Mouse (Mus musculus) forebrain, postnatal 0 days (tissue): ENCODE data around the gene Arhgap19. TPM values are rescaled to one million over a fixed set of nuclear protein-coding genes. Genes with fewer than 3 reads are reported as not detected.

Source experiments
- ATAC-seq: fragments of 200-750 bp; cut with Nextera tagmentation; 2 replicates; pipeline ENCODE4 v1.8.0; 2017; ENCODE audit warnings: mild to moderate bottlenecking, moderate library complexity
- DNase-seq: peaks from one replicate; pipeline ENCODE4 v3.0.0-alpha.2; 2015
- H3K27ac ChIP-seq: fragments of 300-500 bp; sonication (generic); 2 replicates; pipeline ENCODE4 v1.5.1; 2014; ENCODE audit warnings: low read depth, mild to moderate bottlenecking, antibody characterized with exemption, low read length, moderate library complexity, mixed read lengths
- H3K27me3 ChIP-seq: fragments of 300-500 bp; sonication (generic); 2 replicates; pipeline ENCODE4 v1.6.1; 2014; ENCODE audit warnings: mild to moderate bottlenecking, low read length, mixed read lengths; ENCODE audit not compliant: insufficient read depth
- H3K36me3 ChIP-seq: fragments of 300-500 bp; sonication (generic); 2 replicates; pipeline ENCODE4 v1.6.1; 2014; ENCODE audit warnings: mild to moderate bottlenecking, moderate library complexity; ENCODE audit not compliant: insufficient read depth
- H3K4me1 ChIP-seq: fragments of 300-500 bp; sonication (generic); 2 replicates; pipeline ENCODE4 v1.6.1; 2014; ENCODE audit warnings: antibody characterized with exemption; ENCODE audit not compliant: insufficient read depth
- H3K4me2 ChIP-seq: fragments of 300-500 bp; sonication (generic); 2 replicates; pipeline ENCODE4 v1.6.1; 2014; ENCODE audit warnings: low read depth, mild to moderate bottlenecking, moderate library complexity
- H3K4me3 ChIP-seq: fragments of 300-500 bp; sonication (generic); 2 replicates; pipeline ENCODE4 v1.5.1; 2014; ENCODE audit warnings: low read depth, low read length, mixed read lengths
- H3K9ac ChIP-seq: fragments of 300-500 bp; sonication (generic); 2 replicates; pipeline ENCODE4 v1.6.1; 2014; ENCODE audit warnings: mild to moderate bottlenecking
- H3K9me3 ChIP-seq: fragments of 300-500 bp; sonication (generic); 2 replicates; pipeline ENCODE4 v1.6.1; 2016; ENCODE audit warnings: low read length
- CTCF ChIP-seq: sonication (generic); IDR thresholded peaks from 2 replicates; pipeline ENCODE4 v1.5.1; 2016; ENCODE audit warnings: antibody characterized with exemption, control low read depth, low read depth
- WGBS: fragments of 180-500 bp; shearing (Covaris S2); extraction: QIAGEN DNeasy Blood & Tissue Kit; methylation state at CpG from one replicate; pipeline ENCODE4 v1.1.7; 2014; 5-methylcytosine and 5-hydroxymethylcytosine counted together
- polyA plus RNA-seq: library from polyadenylated mRNA; unstranded; fragments of >200 nt; fragmentation: Nextera tagmentation; extraction: Ambion mirVana; gene quantifications from 2 replicates; pipeline ENCODE4 v1.2.1, GENCODE M21; 2015
- total RNA-seq: library from RNA; depleted of rRNA; stranded (reverse); fragments of >200 nt; gene quantifications from 2 replicates; pipeline ENCODE4 v1.2.3, GENCODE M21; 2014

The Arhgap19 gene
- total and polyA plus RNA-seq, 2 experiments from 2014 or later = 3.2 to 6.0 TPM

DNA sequence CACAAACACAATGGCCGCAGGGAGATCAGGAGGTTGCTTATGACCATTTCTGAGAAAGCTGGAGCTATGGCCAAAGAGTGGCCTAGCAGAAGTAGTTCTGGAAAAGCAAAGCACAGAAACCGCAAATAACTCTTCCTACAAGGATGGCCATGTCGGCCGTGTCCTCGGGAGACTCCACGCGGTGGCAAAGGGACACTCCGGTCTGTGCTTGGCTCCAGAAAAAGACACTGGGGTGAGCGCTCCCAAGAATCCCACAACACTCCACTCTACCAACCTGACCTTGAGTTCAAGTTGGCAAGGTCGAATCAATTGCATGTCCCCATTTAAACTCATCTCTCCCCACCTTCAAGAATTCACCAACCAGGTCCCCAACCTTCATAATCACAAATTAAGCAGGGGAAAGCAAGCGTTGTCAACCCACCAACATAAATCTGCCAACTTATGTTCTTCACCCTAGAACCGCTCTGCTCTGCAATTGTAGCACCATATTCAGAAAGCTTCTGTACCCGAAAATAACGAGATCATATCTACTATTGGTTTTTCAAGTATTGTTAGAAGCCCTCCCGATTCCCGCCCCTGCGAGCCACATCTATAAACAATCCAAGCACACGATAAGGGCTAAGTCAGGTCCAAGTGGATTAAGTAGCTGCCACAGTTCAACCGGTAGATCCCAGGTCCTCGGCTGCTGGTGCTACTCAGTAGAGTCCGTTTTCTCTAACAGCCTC, 44.7 kb upstream of the Arhgap19 start:
- Histone ChIP-seq H3K4me3 (peak overlapping the region; percentile 77), H3K4me1 (0 out of 2 replicates have a peak, but pooled peaks cover 6% of the 10 kb centered on the region), H3K36me3 (no peaks in the 10 kb centered on the region), H3K27ac (peak overlapping the region; percentile 95), H3K9me3 (no peaks in the 10 kb centered on the region), H3K9ac (peak overlapping the region; percentile 77), H3K4me2 (peak overlapping the region; percentile 91), H3K27me3 (no peaks in the 10 kb centered on the region)
- peak; percentile 14; the same call in 1 of the 2 replicates for TF ChIP-seq CTCF
- ATAC-seq = no peak
- 6% methylated on average over 21 of the region's 21 CpGs for WGBS
- peak; percentile 38 for DNase-seq

DNA sequence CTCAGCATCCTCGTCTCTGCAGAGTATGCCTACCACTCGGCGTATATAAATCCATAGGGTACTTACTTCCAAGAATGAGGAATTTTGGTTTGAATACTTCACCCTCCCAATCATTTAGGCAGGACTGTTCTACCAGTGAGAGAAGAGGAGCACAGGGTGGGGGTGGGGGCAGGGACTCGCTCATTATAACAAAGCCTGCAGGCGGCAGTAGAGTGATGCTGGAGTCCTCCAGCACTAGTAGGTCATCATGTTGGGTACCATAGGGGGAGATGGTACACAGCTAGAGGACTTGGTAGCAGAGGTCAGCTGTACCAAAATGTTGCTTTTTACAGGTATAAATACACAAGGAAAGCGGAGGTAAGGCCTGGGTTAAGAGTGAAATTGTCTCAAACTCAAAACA, 42.5 kb upstream of the Arhgap19 start:
- no peaks in the 10 kb centered on the region for H3K9me3 ChIP-seq
- H3K27me3 ChIP-seq = no peaks in the 10 kb centered on the region
- no peak overlapping the region for H3K27ac ChIP-seq
- ATAC-seq (no peak), DNase-seq (no peak)
- H3K4me1 ChIP-seq = 0 out of 2 replicates have a peak, but pooled peaks cover 6% of the 10 kb centered on the region
- no peak overlapping the region for H3K4me3 ChIP-seq
- H3K36me3 ChIP-seq = no peaks in the 10 kb centered on the region
- H3K9ac ChIP-seq = no peak overlapping the region
- 84% methylated on average over 6 of the region's 6 CpGs for WGBS
- 0 out of 2 replicates have a peak, but pooled peaks have one; percentile 29 for TF ChIP-seq CTCF
- no peak overlapping the region for H3K4me2 ChIP-seq

DNA sequence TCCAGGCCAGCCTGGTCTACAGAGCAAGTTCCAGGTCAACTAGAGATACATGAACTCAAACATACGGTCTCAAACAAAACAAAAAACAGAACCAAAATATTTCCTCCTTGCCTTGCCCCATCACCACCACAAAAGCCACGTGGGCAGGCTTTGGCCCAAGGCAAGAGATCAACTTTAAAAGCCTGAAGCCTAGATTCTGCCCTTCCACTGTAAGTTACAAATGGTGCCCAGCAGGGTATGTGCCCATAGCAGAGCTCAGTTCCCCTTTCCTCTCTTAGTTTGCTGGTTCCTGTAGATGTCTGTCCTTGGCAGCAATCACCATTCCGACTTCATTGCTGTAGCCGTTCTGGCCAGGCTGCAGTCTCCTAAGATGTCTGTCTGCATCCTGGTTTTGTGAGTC, 40.9 kb upstream of the Arhgap19 start:
- no peak overlapping the region for H3K4me3 ChIP-seq
- no peak overlapping the region for H3K9ac ChIP-seq
- 83% methylated on average over 4 of the region's 4 CpGs for WGBS
- no peak for TF ChIP-seq CTCF
- H3K4me2 ChIP-seq = no peak overlapping the region
- no peaks in the 10 kb centered on the region for H3K27me3 ChIP-seq
- H3K4me1 ChIP-seq = 0 out of 2 replicates have a peak, but pooled peaks cover 6% of the 10 kb centered on the region
- ATAC-seq = no peak
- no peaks in the 10 kb centered on the region for H3K9me3 ChIP-seq
- no peak for DNase-seq
- no peaks in the 10 kb centered on the region for H3K36me3 ChIP-seq
- peak overlapping the region; percentile 40; the same call in 1 of the 2 replicates for H3K27ac ChIP-seq

DNA sequence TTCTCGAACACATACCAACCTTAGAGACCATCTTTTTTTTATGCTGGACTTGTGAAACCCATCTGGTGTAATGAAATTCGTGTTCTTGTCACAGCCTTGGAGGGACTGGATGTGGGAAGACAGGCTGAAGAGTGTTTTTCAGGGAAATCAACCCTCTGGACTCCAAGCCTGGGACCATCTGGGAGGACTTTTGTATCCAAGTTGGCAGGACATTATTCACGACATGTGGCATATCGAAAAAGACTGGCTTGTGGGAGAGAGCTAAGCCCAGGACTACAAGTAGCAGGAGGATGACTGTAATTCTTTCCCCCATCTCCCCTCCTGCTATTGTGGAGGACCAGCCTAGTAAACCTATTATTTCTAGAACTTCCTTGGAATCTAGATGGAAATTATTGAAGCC, 40.3 kb upstream of the Arhgap19 start:
- H3K36me3 ChIP-seq = no peaks in the 10 kb centered on the region
- H3K9me3 ChIP-seq = no peaks in the 10 kb centered on the region
- no peak overlapping the region for H3K4me3 ChIP-seq
- no peak overlapping the region for H3K9ac ChIP-seq
- 0 out of 2 replicates have a peak, but pooled peaks cover 6% of the 10 kb centered on the region for H3K4me1 ChIP-seq
- peak; percentile 69 for ATAC-seq
- H3K27ac ChIP-seq = peak overlapping the region; percentile 40; the same call in 1 of the 2 replicates
- no peak for TF ChIP-seq CTCF
- no peak overlapping the region for H3K4me2 ChIP-seq
- no peaks in the 10 kb centered on the region for H3K27me3 ChIP-seq
- DNase-seq = peak; percentile 67
- WGBS = 52% methylated on average over 4 of the region's 4 CpGs

DNA sequence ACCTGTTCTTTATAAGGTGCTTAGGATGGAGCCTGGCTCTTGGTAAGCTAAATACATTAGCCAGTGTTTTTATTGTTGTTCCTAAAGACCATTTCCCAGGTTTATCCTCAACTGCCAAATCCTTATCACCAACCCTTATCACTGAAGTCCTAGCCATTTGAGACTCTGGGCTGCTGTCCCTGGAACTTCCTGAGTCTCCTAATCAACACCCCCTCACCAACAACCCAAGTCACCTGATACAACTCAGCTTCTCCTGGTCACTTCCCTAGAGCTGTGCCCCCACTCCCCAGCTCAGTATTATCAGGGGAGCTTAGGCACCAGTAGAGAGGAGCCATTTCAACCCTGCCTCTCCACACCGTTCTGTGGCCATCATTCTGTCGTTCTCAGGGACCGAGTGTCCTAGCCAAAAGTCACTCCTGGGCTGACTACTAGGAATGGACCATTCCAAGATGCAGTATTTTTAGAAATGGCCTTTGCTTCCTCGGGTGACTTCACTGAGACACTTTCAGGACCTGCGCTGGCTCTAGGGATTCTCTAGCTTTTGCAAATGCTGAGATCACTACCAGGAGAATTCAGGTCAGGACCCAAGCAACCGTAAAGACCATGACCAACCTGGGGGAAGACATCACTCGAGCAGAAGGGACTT, 39.4 kb upstream of the Arhgap19 start:
- no peaks in the 10 kb centered on the region for H3K27me3 ChIP-seq
- 0 out of 2 replicates have a peak, but pooled peaks cover 3% of the 10 kb centered on the region for H3K4me1 ChIP-seq
- DNase-seq (no peak), ATAC-seq (no peak)
- H3K4me3 ChIP-seq = no peak overlapping the region
- no peak overlapping the region for H3K9ac ChIP-seq
- no peak for TF ChIP-seq CTCF
- WGBS = 84% methylated on average over 7 of the region's 7 CpGs
- H3K27ac ChIP-seq = no peak overlapping the region
- no peaks in the 10 kb centered on the region for H3K36me3 ChIP-seq
- no peaks in the 10 kb centered on the region for H3K9me3 ChIP-seq
- no peak overlapping the region for H3K4me2 ChIP-seq

DNA sequence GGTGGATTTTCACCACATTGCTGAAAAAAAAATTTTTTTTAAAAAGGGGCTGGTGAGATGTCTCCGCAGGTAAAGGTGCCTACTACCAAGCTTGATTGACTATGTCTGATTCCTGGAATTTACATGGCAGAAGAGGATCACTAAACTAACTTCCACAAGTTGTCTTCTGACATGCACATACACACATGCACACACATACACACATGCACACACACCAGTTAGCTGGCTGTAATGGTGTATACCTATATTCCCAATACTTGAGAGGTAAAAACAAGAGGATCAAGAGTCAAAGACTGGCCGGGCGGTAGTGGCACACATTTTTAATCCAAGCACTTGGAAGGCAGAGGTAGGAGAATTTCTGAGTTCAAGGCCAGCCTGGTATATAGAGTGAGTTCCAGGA, 37.8 kb upstream of the Arhgap19 start:
- no peak for ATAC-seq
- Histone ChIP-seq H3K36me3 (no peaks in the 10 kb centered on the region), H3K9me3 (no peaks in the 10 kb centered on the region), H3K4me3 (no peak overlapping the region), H3K4me1 (peaks cover 8% of the 10 kb centered on the region), H3K27me3 (no peaks in the 10 kb centered on the region), H3K9ac (no peak overlapping the region), H3K4me2 (no peak overlapping the region), H3K27ac (no peak overlapping the region)
- DNase-seq = no peak
- no peak for TF ChIP-seq CTCF
- WGBS = 91% methylated on average over 3 of the region's 3 CpGs

DNA sequence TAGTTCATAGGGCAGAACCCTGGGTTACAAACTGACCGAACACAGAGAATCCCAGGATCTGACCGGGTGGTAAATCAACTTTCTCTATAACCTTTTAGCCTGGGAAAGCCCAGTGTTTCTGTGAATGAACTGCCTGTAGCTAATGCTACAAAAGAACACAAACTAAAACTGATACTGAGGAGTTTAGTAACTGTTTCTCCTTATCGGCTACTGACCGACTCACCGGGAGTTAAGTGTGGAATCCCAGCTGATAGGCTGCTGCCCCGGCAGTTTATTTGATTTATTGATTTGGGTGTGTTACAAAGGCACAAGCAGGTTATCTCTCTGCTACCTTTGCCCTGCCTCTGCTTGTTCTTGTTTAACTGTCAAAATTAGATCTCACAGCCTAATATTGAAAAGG, 37.0 kb upstream of the Arhgap19 start:
- Histone ChIP-seq H3K27me3 (no peaks in the 10 kb centered on the region), H3K4me3 (no peak overlapping the region), H3K27ac (no peak overlapping the region), H3K4me1 (peaks cover 8% of the 10 kb centered on the region), H3K9ac (no peak overlapping the region), H3K9me3 (no peaks in the 10 kb centered on the region), H3K4me2 (no peak overlapping the region), H3K36me3 (no peaks in the 10 kb centered on the region)
- no peak for ATAC-seq
- no peak for DNase-seq
- 85% methylated on average over 6 of the region's 6 CpGs for WGBS
- no peak for TF ChIP-seq CTCF
